Mouse (Mus musculus) WW6 (cell line): ENCODE measurements around the gene Dpy19l3.

Experiments
- DNase-seq: peaks from one replicate; pipeline ENCODE4 v3.0.0-alpha.2; 2013; ENCODE audit warnings: low read depth, low spot score

Dpy19l3 gene

GRCm38 (mm10) chr7:35754033-35754885 is at the start of gene Dpy19l3:
Gene Dpy19l3 (minus strand): TSS chr7:35754454.
- peak; percentile 62 for DNase-seq

DNA sequence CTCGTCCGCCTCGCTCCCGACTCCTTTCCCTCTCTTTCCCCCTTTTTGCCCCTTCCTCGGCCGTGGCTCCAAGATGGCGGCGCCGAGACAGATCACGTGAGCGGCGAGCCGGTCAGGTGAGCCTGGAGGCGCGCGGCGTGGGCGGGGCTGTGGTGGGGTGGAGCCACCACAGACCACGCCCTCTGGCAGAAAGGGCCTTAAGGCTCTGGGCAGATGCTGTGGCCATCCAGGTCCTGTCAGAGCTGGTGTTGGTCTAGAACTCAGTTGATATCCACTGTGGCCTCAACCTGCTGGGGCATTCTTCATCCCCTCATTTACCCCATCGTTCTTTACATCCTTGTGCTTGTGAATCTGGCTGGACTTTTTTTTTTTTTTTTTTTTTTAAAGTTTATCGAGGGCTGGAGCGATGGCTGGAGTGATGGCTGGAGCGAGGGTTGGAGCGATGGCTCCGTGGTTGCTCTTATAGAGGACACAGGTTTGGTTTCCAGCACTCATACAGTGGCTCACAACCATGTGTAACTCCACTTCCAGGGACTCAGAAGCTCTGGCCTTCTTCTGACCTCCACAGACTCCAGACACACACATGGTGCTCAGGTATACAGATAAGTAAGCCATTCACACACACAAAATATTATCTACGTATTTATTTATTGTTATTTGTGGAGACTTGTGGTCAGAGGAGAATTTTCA is 48.8 kb upstream of the Dpy19l3 start, which contains the start of gene Zfp507:
Zfp507 (minus strand) TSS at position 98 of the 690 bp plus-strand sequence.
- peak; percentile 58 for DNase-seq

GRCm38 (mm10) chr7:35802201-35802905 is 48.1 kb upstream of the Dpy19l3 start:
- no peak for DNase-seq

DNA sequence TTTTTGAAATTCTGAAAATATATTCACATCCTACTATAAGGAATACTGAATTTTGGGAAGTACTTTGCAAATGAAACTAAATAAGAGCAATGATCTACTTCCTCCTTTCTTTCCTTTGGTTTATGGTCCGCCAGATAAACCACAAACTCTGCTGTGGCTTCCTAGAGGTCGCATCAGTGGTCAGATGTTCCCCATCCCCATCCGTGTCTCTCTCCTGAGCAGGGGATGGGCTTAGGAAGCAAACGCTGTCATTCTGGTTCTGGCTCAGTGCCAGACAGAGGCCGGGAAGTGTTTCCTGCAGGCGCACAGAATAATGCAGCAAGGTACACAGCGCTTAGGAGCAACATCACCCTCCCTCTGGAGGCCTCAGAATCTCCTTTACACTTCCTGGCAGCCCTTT is 41.9 kb upstream of the Dpy19l3 start:
- no peak for DNase-seq

DNA sequence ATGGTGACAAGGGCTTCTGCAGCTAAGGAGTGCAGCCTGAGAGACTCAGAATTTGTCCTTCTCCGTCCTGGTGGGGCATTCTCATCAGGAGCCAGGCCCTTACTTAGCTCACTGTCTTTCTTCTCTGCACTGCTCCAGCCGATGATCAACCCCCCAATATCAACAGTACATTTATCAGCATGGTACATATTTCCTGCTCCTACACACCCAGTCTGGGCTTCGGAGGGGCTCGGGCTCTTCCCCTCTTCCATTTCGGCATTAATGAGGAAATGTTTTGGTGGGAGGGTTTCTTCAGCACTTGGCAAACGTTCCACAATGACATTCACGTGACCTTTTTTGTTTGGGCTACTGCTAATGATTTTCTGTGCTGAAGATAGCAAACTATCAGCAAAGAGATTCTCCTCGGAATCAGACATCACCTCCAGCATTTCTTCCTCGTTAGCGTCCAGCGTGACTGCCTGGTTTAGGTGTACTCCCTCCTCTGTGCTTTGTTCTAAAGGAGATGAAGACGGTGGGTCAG is 40.0 kb upstream of the Dpy19l3 start:
- no peak for DNase-seq

DNA sequence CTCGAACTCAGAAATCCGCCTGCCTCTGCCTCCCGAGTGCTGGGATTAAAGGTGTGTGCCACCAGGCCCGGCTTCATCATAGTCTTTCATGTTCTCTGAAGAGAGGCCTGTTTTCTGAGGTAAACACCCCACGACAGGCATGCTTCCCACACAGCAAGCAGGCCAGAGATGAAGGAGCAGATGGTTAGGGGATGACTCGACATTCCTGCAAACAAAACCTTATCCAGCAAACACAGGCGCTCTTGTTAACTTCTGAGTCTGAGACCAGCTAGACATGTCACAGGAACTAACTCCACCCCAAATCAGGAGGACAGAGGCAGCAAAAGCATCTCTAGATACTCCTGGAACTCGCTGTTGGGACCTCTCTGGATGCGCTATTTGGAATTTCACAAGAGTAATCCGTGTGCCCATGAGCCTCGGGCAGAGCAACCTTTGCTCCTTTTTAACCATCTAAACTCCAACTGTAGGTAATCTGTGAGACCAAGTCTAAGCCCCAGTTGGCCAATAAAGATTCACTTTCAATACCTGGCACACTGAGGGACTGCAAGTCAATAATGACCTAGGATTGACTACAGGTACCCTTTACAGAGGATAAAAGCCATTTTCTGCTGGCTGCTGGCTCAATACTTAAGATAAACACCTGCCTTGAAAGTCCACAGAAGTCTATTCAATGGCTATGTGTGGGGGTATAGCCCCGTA is 38.0 kb upstream of the Dpy19l3 start:
- no peak for DNase-seq

DNA sequence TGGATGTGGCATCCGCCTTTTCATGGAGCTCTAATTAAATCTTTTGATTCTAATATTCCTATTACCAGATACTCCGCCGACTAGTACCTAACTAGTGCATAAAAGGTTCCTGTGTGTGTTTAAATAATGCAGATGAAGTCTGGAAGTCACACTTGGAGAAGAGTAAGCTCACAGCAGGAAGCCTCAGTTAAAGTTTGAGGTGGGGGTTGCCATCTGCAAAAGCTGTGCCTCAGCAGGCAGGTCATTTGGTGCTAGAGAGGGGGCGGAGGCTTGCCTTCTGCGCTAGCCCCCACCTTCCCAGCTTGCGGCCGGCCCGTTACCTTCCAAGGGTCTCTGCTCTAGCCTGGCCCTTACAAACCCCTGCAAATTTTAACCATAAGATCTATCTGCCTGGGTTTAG is 36.7 kb upstream of the Dpy19l3 start:
- no peak for DNase-seq

- no peak for DNase-seq
Measured at GRCm38 (mm10) chr7:35790201-35790600, 35.9 kb upstream of the Dpy19l3 start.

DNA sequence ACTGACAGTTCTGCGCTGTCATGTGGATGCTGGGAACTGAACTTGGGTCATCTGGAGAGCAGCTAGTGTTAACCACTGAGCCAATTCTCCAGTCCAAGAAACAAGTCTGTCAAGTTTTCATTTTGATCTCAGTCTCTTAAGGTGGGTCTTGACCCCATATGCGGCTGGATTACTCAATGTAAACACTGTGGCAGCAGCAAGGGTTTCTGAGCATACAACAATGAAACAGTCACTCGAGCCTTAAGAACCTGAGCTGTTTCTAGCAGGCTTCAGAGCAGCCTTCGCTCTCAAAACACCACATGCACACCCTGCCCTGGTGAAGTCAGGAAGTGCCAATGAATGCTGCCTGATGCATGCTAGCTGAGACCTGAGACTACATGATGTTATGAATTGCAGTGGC is 31.3 kb upstream of the Dpy19l3 start:
- DNase-seq = no peak

DNA sequence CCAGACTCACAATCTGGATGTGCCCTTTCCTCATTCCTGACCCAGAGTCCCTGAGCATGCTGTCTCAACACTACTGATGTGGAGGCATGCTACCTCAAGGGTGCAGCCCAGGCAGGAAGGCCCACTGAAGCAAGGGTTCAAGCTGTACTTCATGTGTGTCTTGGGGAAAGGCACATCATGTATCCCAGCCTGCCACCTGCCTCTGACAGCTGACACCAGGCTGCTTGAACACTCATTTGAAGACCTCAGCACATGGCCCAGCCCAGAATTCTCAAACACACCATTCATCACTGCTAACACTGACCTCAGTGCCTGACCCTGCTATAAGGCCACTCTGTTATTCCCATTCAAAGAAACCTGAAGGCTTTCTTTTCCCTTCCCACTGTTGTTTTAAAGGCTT is 28.0 kb upstream of the Dpy19l3 start:
- no peak for DNase-seq

DNA sequence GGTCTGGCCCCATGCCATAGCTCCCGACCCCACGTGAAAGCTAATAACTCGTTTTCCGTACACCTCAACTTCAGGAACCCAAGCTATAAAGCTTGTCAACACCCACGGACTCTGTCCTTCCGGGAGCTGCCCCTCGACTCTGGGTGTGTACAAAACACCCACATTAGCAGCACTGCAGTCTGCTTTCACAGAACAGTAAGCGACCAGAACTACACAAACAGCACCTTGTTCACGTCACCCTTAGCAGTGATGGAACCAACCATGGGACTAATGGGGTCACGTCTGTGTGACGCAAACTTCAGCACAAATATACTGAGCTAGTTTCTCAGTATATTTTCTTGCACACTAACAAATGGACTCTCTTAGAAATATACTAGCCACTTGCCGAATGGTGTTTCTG is 19.9 kb upstream of the Dpy19l3 start:
- DNase-seq = no peak

GRCm38 (mm10) chr7:35772347-35772746 is 18.1 kb upstream of the Dpy19l3 start:
- DNase-seq = no peak

DNA sequence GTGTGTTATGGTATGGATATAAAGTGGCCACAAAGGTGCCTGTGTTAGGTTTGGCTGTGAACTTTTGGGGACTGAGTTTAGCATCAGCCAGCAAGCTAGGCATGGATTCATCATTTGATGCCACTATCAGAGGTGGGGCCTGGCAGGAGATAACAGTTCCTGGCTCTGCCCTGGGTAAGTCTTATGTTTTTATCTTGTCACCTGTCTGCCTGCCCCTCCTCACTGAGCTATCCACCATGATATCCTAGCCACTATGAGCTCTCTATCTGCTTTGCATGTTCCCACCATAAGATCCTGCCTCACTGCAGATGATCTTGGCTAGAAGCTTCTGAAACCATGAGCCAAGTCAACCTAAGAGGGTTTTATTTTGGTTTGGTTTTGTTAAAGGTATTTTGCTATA is 16.9 kb upstream of the Dpy19l3 start:
- DNase-seq = no peak

DNA sequence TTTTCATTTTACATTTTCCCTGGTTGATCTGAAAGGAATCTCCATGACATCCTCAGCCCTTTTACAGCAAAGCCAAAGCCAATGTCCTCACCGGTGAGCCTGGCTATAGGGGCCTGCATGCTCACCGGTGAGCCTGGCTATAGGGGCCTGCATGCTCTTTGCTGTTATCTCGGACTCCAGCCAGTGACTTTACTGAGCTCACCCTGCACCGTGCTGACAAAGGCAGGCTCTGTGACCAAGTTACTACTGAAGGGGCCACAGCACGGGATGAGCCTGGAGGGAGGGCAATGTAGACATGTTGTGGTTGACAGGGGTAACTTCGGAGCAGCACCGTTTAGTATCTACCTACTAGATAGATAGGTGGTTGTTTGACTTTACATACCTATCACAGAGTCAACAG is 15.9 kb upstream of the Dpy19l3 start:
- no peak for DNase-seq

DNA sequence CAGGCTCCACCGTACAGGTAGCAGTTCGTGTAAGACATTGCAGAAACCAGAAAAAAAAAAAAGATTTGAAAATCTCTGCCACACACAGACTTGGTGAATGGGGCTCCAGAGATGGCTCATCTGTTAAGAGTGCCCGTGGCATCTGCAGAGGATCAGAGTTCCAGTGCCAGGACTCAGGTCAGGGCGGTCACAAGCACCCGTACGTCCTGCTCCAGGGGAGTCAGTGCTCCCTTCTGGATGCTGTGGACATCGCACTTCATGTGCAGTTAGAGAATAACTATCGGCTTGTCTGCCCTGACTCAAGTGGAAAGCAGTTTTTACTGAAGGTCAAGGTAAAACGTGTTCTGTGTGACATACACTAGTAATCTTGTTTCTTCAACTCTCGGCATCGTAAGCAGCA is 10.2 kb upstream of the Dpy19l3 start:
- DNase-seq = no peak

DNA sequence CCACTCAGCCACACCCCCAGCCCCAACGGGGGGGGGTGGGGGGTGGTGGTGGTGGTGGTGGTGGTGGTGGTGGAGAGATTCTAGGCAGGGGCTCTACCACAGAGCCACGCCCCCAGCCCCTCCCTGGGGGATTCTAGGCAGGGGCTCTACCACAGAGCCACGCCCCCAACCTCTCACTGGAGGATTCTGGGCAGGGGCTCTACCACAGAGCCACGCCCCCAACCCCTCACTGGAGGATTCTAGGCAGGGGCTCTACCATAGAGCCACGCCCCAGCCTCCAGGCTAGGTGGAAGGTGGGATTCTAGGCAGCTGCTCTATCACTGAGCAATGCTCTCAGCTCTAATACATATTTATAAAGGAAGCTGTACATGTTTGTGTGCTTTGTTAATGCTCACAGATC is 7.5 kb upstream of the Dpy19l3 start:
- no peak for DNase-seq

DNA sequence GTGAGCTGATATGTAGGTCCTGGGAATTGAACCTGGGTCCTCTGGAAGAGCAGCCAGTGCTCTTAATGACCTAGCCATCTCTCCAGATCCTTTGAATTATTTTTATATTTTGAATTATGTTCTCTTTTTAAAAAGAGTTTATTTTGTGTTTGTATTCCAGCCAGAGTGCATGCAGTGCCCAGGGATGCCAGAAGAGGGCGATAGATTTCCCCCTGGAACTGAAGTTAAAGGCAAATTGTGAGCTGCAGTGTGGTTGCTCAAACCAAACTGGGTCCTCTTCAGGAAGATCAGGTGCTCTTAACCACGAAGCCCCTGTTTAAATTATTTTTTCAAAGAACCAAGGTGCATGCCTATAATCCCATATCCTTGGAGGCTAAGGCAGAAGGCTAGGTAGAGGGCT is 5.3 kb upstream of the Dpy19l3 start:
- peak; percentile 16 for DNase-seq

- peak; percentile 38 for DNase-seq
Measured at GRCm38 (mm10) chr7:35756510-35757440, 2.5 kb upstream of the Dpy19l3 start.

GRCm38 (mm10) chr7:35754886-35755168 is 573 bp upstream of the Dpy19l3 start:
- DNase-seq = no peak

GRCm38 (mm10) chr7:35753319-35754032 is 778 bp downstream of the Dpy19l3 start:
- DNase-seq = no peak
